Comparison of ENCODE assay signal across 9 mouse cellular contexts in the genomic region with DNA sequence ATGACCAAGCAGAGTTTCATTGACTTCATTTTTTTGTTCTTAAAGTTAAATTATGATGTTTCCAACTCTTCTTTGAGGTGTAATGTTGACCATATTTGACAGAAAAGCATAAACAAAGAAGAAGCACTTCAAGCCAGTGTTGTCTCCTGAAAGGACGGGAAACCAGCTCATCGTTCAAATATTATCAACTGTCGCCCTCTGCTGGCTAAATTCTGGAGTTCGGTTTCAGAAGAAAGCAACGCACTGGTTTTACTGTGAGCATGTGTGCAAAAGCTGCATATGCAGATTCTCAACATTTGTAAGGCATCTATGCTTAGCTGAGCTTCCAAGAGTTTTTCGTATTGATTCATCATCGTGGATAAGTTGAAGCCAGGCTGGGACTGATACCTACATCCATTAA.
DNase-seq lines count a peak whose midpoint lies in the region; ATAC-seq and TF ChIP-seq lines count a peak whose summit lies in the region.
"Had no signal": no experiment of that assay in that cellular context is flagged by ENCODE, and none has a peak within 500 bp of the region (broad histone marks: within the 10 kb centered on the region; RNA-seq: fewer than 3 reads in every experiment).

No protein-coding gene starts in this region.

- 4% methylated on average over 7 of the region's 7 CpGs for WGBS in liver, adult 2 months
- 6% methylated on average over 7 of the region's 7 CpGs for WGBS in neural tube, embryonic 12.5 days

- peak; percentile 54 for TF ChIP-seq CTCF in liver, adult 2 months (IDR thresholded peaks at IDR 0.05; ENCODE audit: low read depth, low read length)

- peak; percentile 93 for ATAC-seq in granulocyte monocyte progenitor cell, adult 5-6 weeks (replicated peaks; ENCODE audit: poor library complexity, severe bottlenecking)
- ATAC-seq in neural tube, embryonic 12.5 days (ENCODE audit: low FRiP score, low read depth), result peak; percentile 57; the same call in 1 of the 2 replicates

- no peaks in the 10 kb centered on the region for H3K27me3 ChIP-seq in liver, adult 2 months (ENCODE audit: control insufficient read depth, insufficient read depth, low read length)
- no peaks in the 10 kb centered on the region for H3K27me3 ChIP-seq in neural tube, embryonic 12.5 days (replicated peaks)
- H3K27me3 ChIP-seq: embryonic facial prominence, embryonic 15.5 days had no signal

- no peaks in the 10 kb centered on the region for H3K36me3 ChIP-seq in liver, adult 2 months (ENCODE audit: control insufficient read depth, insufficient read depth, low read length)
- no peaks in the 10 kb centered on the region for H3K36me3 ChIP-seq in neural tube, embryonic 12.5 days
- H3K36me3 ChIP-seq: embryonic facial prominence, embryonic 15.5 days had no signal

- H3K4me3 ChIP-seq in liver, adult 2 months (ENCODE audit: insufficient read depth, low read depth, low read length), result no peak overlapping the region
- H3K4me3 ChIP-seq in neural tube, embryonic 12.5 days, result no peak overlapping the region
- H3K4me3 ChIP-seq: embryonic facial prominence, embryonic 15.5 days had no signal

- H3K79me2 ChIP-seq in liver, adult 2 months (ENCODE audit: control insufficient read depth, insufficient read depth, low read length), result no peaks in the 10 kb centered on the region

- peaks cover 2% of the 10 kb centered on the region; the same call in 1 of the 2 replicates for H3K4me1 ChIP-seq in liver, adult 2 months (ENCODE audit: control insufficient read depth, insufficient read depth, low read length)
- no peaks in the 10 kb centered on the region for H3K4me1 ChIP-seq in neural tube, embryonic 12.5 days

- DNase-seq in A20 (ENCODE audit: low read depth, low spot score), result peak; percentile 44
- peak; percentile 72 for DNase-seq in adrenal gland, adult 2 months
- DNase-seq in embryo, embryonic 10.5 days (ENCODE audit: low spot score), result peak; percentile 97
- peak; percentile 87 for DNase-seq in kidney, postnatal 10 days
- DNase-seq in liver, adult 2 months (ENCODE audit: extremely low read depth, low read depth, low spot score), result peak; percentile 68
- peak; percentile 8 to 39 for DNase-seq in thymus, postnatal 10 days (ENCODE audit: low spot score in 2 of 2)

- no peak for TF ChIP-seq POLR2A in liver, adult 2 months (IDR thresholded peaks at IDR 0.05; ENCODE audit: extremely low read depth, insufficient read depth, low read length)

- no peaks in the 10 kb centered on the region for H3K9me3 ChIP-seq in neural tube, embryonic 12.5 days
- H3K9me3 ChIP-seq: embryonic facial prominence, embryonic 15.5 days had no signal

- no peak overlapping the region for H3K27ac ChIP-seq in liver, adult 2 months (replicated peaks; ENCODE audit: insufficient read depth, low read depth, low read length)
- H3K27ac ChIP-seq in neural tube, embryonic 12.5 days, result no peak overlapping the region
- H3K27ac ChIP-seq: embryonic facial prominence, embryonic 15.5 days had no signal

- no peak overlapping the region for H3K9ac ChIP-seq in liver, adult 2 months (ENCODE audit: low read depth, low read length)
- H3K9ac ChIP-seq in neural tube, embryonic 12.5 days, result no peak overlapping the region
- H3K9ac ChIP-seq: embryonic facial prominence, embryonic 15.5 days had no signal

- no peak overlapping the region for H3K4me2 ChIP-seq in neural tube, embryonic 12.5 days (replicated peaks)
- H3K4me2 ChIP-seq: embryonic facial prominence, embryonic 15.5 days had no signal

Comparison
In these comparisons a context has a peak if more than half of its experiments do, and no peak if none do; other contexts are left out.
1. DNase-seq: peak in every context shown above with its lines; median percentile 97 in embryo, embryonic 10.5 days; 87 in kidney, postnatal 10 days; 72 in adrenal gland, adult 2 months; 68 in liver, adult 2 months; 44 in A20; 24 in thymus, postnatal 10 days.